10 mouse cellular contexts compared by ENCODE assay signal in genomic region chr1:193905711-193906110, GRCm38 (mm10).
DNase-seq lines count a peak whose midpoint lies in the region; ATAC-seq lines count a peak whose summit lies in the region.
"Had no signal": no experiment of that assay in that cellular context is flagged by ENCODE, and none has a peak within 500 bp of the region (broad histone marks: within the 10 kb centered on the region; RNA-seq: fewer than 3 reads in every experiment).

No protein-coding gene starts in this region.

- intact Hi-C loops in heart, postnatal 10 days (cut with DNase I): no loop called here

- DNase-seq in embryo, embryonic 10 days (ENCODE audit: low spot score): peak; percentile 8
- no peak for DNase-seq in embryo, embryonic 9.5 days (ENCODE audit: extremely low spot score)
- DNase-seq in NIH3T3 (ENCODE audit: low read depth): peak; percentile 74
- peak; percentile 38 for DNase-seq in c-Kit-positive CD71-positive TER-119-positive erythroid progenitor cells, embryonic 14.5 days (ENCODE audit: low spot score)
- no peak for DNase-seq in gastrocnemius, adult 8-10 months (ENCODE audit: low spot score in 2 of 2)
- DNase-seq in heart, postnatal 10 days: no peak
- no peak for DNase-seq in layer of hippocampus, adult 8-10 months (ENCODE audit: low spot score in 2 of 2)
- DNase-seq: lung, embryonic 14.5 days; right cerebral cortex, postnatal 25 days had no signal

- 0 out of 2 replicates have a peak, but pooled peaks have one; percentile 43 for ATAC-seq in megakaryocyte, adult 5-6 weeks (ENCODE audit: poor library complexity, severe bottlenecking)

Comparison
In these comparisons a context has a peak if more than half of its experiments do, and no peak if none do; other contexts are left out.
1. DNase-seq: peak in embryo, embryonic 10 days (single experiment), NIH3T3 (single experiment) and c-Kit-positive CD71-positive TER-119-positive erythroid progenitor cells, embryonic 14.5 days (single experiment); none in embryo, embryonic 9.5 days (single experiment), gastrocnemius, adult 8-10 months (0 of 2), heart, postnatal 10 days (0 of 2) and layer of hippocampus, adult 8-10 months (0 of 2).